Mouse (Mus musculus) lung, embryonic 16.5 days (tissue): ENCODE data around the gene Dock2. TPM values are rescaled to one million over a fixed set of nuclear protein-coding genes. Genes with fewer than 3 reads are reported as not detected.

Source experiments
- ATAC-seq: fragments of 200-750 bp; cut with Nextera tagmentation; 2 replicates; pipeline ENCODE4 v1.8.0; 2017; ENCODE audit warnings: low read depth, mild to moderate bottlenecking, moderate library complexity
- H3K27ac ChIP-seq: fragments of 300-500 bp; sonication (generic); 2 replicates; pipeline ENCODE4 v1.5.1; 2014; ENCODE audit warnings: mild to moderate bottlenecking, control low read depth, low read length
- H3K27me3 ChIP-seq: fragments of 300-500 bp; sonication (generic); 2 replicates; pipeline ENCODE4 v1.6.1; 2014; ENCODE audit warnings: low read depth, low read length, mixed read lengths; ENCODE audit not compliant: control insufficient read depth, insufficient read depth
- H3K36me3 ChIP-seq: fragments of 300-500 bp; sonication (generic); 2 replicates; pipeline ENCODE4 v1.6.1; 2014; ENCODE audit warnings: low read length; ENCODE audit not compliant: control insufficient read depth, insufficient read depth
- H3K4me1 ChIP-seq: fragments of 300-500 bp; sonication (generic); replicated peaks from 2 replicates; pipeline ENCODE4 v1.6.1; 2014; ENCODE audit warnings: low read length, mixed read lengths; ENCODE audit not compliant: control insufficient read depth, insufficient read depth
- H3K4me2 ChIP-seq: fragments of 300-500 bp; sonication (generic); 2 replicates; pipeline ENCODE4 v1.6.1; 2014; ENCODE audit warnings: low read depth, low read length, control low read depth
- H3K4me3 ChIP-seq: fragments of 300-500 bp; sonication (generic); 2 replicates; pipeline ENCODE4 v1.5.1; 2014; ENCODE audit warnings: mild to moderate bottlenecking, low read length, control low read depth
- H3K9ac ChIP-seq: fragments of 300-500 bp; sonication (generic); 2 replicates; pipeline ENCODE4 v1.6.1; 2014; ENCODE audit warnings: low read length, control low read depth
- H3K9me3 ChIP-seq: fragments of 300-500 bp; sonication (generic); 2 replicates; pipeline ENCODE4 v1.6.1; 2016; ENCODE audit warnings: low read length; ENCODE audit not compliant: control insufficient read depth
- WGBS: fragments of 180-500 bp; shearing (Covaris S2); extraction: QIAGEN DNeasy Blood & Tissue Kit; methylation state at CpG from one replicate; pipeline ENCODE4 v1.1.7; 2014; 5-methylcytosine and 5-hydroxymethylcytosine counted together
- polyA plus RNA-seq: library from polyadenylated mRNA; unstranded; fragments of >200 nt; fragmentation: Nextera tagmentation; extraction: Ambion mirVana; gene quantifications from 2 replicates; pipeline ENCODE4 v1.2.1, GENCODE M21; 2015

The Dock2 gene
- polyA plus RNA-seq, 1 experiment from 2014 or later, result 1.9 TPM

DNA sequence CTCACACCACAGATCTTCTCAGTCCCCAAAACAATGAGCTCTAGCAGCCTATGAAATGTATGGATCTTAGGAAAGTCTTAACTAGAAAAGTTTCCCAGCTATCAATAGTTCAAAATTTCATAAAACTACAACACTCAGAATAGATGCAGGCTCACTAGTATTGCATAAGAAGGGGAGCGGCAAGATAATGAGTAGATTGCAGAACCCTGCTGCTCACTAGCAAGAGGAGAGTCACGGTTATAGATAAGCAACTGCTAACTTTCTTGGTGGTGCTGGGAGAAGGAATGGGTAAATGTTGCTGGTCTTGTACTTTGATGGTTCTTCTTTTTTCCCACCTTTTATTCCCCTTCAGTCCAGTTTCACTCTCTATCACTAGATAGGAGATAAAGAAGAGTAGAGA, 291.5 kb downstream of the Dock2 start:
- 83% methylated on average over 2 of the region's 2 CpGs for WGBS
- Histone ChIP-seq H3K4me1 (no peaks in the 10 kb centered on the region), H3K27ac (no peak overlapping the region), H3K36me3 (no peaks in the 10 kb centered on the region), H3K9ac (no peak overlapping the region), H3K9me3 (no peaks in the 10 kb centered on the region), H3K4me3 (no peak overlapping the region), H3K4me2 (no peak overlapping the region), H3K27me3 (no peaks in the 10 kb centered on the region)
- no peak for ATAC-seq

DNA sequence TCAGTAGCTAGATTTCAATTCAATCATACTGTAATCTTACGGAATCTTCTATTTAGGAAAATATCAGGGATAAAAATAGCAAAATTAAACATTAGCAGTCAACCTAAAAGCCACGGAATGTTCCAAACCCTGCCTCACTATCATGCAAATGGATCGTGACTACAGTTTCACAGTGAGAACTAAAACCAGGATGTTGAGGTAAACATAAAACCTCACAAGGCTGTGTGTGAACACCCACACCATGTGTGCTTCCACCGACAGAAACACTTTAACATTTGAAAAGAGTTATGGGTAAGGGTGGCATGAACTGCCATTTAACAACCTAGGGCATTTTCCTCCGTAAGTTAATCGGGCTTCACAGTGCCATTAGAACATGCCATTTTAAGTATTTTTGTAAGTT, 294.1 kb downstream of the Dock2 start:
- Histone ChIP-seq H3K9ac (no peak overlapping the region), H3K4me1 (no peaks in the 10 kb centered on the region), H3K4me2 (no peak overlapping the region), H3K4me3 (no peak overlapping the region), H3K27me3 (no peaks in the 10 kb centered on the region), H3K36me3 (no peaks in the 10 kb centered on the region), H3K27ac (no peak overlapping the region), H3K9me3 (no peaks in the 10 kb centered on the region)
- no peak for ATAC-seq
- WGBS, result 78% methylated on average over 6 of the region's 6 CpGs

DNA sequence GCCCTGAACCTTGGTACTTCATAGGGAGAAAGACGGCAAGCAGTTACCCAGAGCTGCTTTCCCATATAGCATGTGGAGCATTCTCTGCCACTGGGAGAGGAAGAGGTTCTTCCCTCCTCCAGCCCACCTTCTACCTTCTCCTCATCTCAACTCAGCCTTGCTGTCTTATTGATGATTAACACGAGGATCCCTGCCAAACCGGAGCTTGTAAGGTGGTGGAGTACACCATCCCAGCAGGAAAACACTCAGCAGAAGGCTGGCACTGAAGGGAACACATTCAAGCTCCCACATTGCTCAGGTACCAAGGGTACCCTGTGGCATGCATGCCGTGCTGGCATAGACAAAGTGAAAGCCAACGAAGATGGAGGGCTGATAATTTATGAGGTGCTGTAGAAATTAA, 304.4 kb downstream of the Dock2 start:
- no peak overlapping the region for H3K27ac ChIP-seq
- no peak overlapping the region for H3K9ac ChIP-seq
- H3K4me3 ChIP-seq, result no peak overlapping the region
- no peak for ATAC-seq
- whole genome bisulfite sequencing, result 61% methylated on average over 5 of the region's 5 CpGs
- H3K4me1 ChIP-seq, result no peaks in the 10 kb centered on the region
- H3K27me3 ChIP-seq, result no peaks in the 10 kb centered on the region
- no peaks in the 10 kb centered on the region for H3K9me3 ChIP-seq
- H3K36me3 ChIP-seq, result no peaks in the 10 kb centered on the region
- no peak overlapping the region for H3K4me2 ChIP-seq

DNA sequence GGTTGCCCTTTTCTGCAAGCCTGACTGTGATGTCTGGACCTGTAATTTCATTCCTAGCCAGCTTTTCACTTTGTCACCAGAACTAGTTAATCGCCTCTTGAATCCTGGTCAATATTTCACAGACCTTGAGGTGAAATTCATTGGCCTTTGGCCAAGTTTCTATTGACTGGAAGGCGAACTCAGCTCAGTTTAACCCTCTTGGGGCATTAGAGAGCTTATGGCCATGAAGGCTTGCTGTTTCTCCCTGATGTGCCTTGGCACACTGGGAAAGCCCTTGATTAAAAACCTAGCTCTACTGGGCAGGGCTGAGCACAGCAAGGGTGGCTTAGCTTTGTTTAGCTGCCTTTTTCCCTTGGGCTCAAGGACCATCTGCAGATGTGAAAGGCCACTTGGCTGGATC, 313.9 kb downstream of the Dock2 start:
- ATAC-seq, result no peak
- H3K4me3 ChIP-seq, result no peak overlapping the region
- 37% methylated on average over 2 of the region's 2 CpGs for WGBS

DNA sequence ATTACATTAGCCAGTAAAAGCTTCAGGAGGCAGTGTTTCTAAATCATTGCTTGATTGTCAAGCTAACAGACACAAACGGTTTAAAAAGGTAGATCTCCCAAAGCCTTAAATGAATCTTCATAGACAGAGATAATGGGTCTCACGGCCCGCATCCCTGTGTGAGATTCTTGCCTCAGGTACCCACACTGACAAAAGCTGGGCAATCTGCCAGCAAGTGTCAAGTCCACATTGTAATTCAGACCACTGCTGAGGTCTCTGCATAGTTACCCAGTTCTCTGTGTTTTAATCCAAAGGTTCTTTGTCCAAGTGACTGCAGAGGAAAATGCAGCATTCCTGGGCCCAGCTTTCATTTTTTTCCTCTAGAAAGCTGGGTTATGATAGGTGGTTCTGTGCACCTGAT, 315.1 kb downstream of the Dock2 start:
- H3K27me3 ChIP-seq, result no peaks in the 10 kb centered on the region
- no peaks in the 10 kb centered on the region for H3K36me3 ChIP-seq
- ATAC-seq, result no peak
- no peak overlapping the region for H3K27ac ChIP-seq
- no peak overlapping the region for H3K4me2 ChIP-seq
- H3K9me3 ChIP-seq, result no peaks in the 10 kb centered on the region
- WGBS, result 59% methylated on average over 3 of the region's 3 CpGs
- no peak overlapping the region for H3K9ac ChIP-seq
- no peak overlapping the region for H3K4me3 ChIP-seq
- no peaks in the 10 kb centered on the region for H3K4me1 ChIP-seq

More for the DNA sequence above, 313.9 kb downstream of the Dock2 start:
- no peaks in the 10 kb centered on the region for H3K27me3 ChIP-seq
- no peaks in the 10 kb centered on the region for H3K36me3 ChIP-seq
- no peaks in the 10 kb centered on the region for H3K9me3 ChIP-seq
- H3K27ac ChIP-seq, result no peak overlapping the region
- no peak overlapping the region for H3K9ac ChIP-seq
- no peak overlapping the region for H3K4me2 ChIP-seq
- no peaks in the 10 kb centered on the region for H3K4me1 ChIP-seq

DNA sequence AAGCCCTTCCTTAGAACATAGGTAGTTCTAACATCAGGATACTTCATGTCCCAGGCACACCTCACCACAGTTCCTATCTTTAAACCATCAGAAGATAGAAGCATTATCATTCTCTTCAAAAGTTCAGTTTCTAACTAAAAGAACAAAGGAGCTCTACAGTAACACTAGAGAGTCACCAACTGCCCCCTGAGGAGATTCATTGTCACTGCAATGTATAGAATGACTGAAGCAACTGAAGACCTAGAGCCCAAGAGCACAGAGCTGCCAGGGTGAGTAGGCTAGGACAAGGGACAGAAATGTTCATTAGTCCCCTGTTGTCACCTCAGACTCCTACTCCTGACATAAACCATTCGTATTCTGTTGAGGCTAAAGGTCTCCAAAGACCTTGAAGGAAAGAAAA, 316.6 kb downstream of the Dock2 start:
- WGBS, result 54% methylated on average over 1 of the region's 1 CpGs
- no peak for ATAC-seq

DNA sequence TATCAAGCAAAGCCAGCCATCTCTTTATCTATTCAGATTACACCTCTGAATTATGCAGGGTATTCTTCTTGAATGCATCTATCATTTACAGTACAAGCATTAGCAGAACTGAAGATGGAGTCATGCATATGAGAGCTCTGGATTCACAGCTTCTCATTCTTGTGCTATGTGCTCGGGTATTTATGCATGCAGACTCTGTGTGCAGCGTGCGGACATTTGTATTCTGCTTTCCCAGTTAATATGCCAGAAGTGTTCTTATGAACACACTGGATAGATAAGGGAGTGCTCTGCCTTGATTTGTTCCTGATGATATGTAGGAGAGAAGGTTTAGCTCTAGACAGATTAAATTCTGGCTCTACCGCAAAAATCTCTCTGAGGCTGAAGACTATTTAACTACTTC, 333.7 kb downstream of the Dock2 start:
- H3K4me3 ChIP-seq, result no peak overlapping the region
- no peak for ATAC-seq

More for the DNA sequence above, 316.6 kb downstream of the Dock2 start:
- Histone ChIP-seq H3K9me3 (no peaks in the 10 kb centered on the region), H3K4me2 (no peak overlapping the region), H3K9ac (no peak overlapping the region), H3K27me3 (no peaks in the 10 kb centered on the region), H3K36me3 (no peaks in the 10 kb centered on the region), H3K4me3 (no peak overlapping the region), H3K27ac (no peak overlapping the region), H3K4me1 (no peaks in the 10 kb centered on the region)

DNA sequence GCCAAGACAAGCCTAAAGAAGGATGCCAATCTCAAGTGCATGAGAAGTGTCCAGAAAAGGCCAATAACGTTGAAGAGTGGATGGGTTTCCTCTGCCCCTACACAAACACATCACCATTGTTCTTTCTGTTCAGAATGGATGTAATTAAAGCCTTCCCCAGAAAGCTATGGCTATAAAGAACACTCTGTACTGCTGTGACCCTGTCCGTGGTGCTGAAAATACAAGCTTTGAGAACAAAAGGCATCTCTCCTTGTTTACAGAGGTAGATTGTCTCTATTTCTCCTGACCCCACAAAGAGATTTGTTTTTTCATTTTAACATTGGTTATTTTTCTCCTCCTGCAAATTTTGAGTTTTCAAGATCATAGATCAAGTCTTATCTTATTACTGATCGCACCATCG, 335.8 kb downstream of the Dock2 start:
- Histone ChIP-seq H3K36me3 (no peaks in the 10 kb centered on the region), H3K9me3 (no peaks in the 10 kb centered on the region), H3K27me3 (no peaks in the 10 kb centered on the region), H3K4me2 (no peak overlapping the region), H3K4me3 (no peak overlapping the region), H3K4me1 (no peaks in the 10 kb centered on the region), H3K27ac (no peak overlapping the region), H3K9ac (no peak overlapping the region)
- no peak for ATAC-seq
- WGBS, result 43% methylated on average over 4 of the region's 4 CpGs

More for the DNA sequence above, 333.7 kb downstream of the Dock2 start:
- H3K9ac ChIP-seq, result no peak overlapping the region
- H3K27ac ChIP-seq, result no peak overlapping the region
- no peaks in the 10 kb centered on the region for H3K36me3 ChIP-seq
- no peaks in the 10 kb centered on the region for H3K4me1 ChIP-seq
- H3K9me3 ChIP-seq, result no peaks in the 10 kb centered on the region
- 86% methylated on average over 4 of the region's 4 CpGs for WGBS
- no peaks in the 10 kb centered on the region for H3K27me3 ChIP-seq
- H3K4me2 ChIP-seq, result no peak overlapping the region

DNA sequence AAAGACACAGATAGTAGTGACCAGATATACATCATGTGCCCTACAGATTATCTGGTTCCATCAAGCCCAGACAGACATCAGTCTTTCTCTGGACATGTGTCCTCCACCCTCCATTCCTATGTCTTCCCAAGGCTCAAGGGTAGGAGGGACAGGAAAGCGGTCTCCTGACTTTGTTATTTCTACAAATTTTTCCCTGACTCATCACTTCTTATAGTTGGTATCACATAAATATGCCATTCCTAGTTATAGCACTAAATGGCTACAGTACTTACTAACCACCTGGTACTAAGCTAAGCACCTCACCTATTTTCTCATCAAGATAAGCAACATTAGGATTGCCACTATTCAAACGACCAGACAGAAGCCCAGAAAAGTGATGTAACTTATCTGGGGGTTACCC, 345.3 kb downstream of the Dock2 start:
- Histone ChIP-seq H3K4me2 (no peak overlapping the region), H3K9ac (no peak overlapping the region), H3K9me3 (no peaks in the 10 kb centered on the region), H3K27ac (no peak overlapping the region), H3K36me3 (no peaks in the 10 kb centered on the region), H3K27me3 (no peaks in the 10 kb centered on the region), H3K4me3 (no peak overlapping the region), H3K4me1 (no peaks in the 10 kb centered on the region)
- no peak for ATAC-seq
- 42% methylated on average over 2 of the region's 2 CpGs for WGBS

DNA sequence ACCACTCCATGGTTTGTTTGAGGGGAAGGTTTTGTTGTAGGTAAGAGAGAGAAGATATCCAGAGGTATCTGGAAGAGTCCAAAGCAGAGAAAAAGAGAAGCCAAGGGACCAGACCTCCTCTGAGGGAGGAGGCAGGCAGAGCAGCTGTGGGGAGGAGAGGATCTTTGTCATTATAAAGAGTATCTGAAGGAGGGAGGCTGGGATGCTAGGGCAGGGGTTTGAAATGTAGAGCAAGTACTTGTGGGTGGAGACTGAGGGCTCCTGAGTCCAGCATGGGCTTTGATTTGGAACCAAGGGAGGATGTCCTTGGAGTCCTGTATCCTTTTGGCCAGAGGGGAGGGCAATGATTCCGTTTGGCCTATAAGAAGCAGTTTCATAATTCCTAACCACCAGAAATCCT, 346.2 kb downstream of the Dock2 start:
- Histone ChIP-seq H3K36me3 (no peaks in the 10 kb centered on the region), H3K27ac (no peak overlapping the region), H3K9ac (no peak overlapping the region), H3K4me1 (no peaks in the 10 kb centered on the region), H3K4me2 (no peak overlapping the region), H3K27me3 (no peaks in the 10 kb centered on the region), H3K9me3 (no peaks in the 10 kb centered on the region), H3K4me3 (no peak overlapping the region)
- no peak for ATAC-seq
- 67% methylated on average over 1 of the region's 1 CpGs for WGBS
